Mouse (Mus musculus): ENCODE measurements around the gene Pxn.

The Pxn gene

GRCm38 (mm10) chr5:115580229-115581001, 73.9 kb downstream of the Pxn start:
- no peak for DNase-seq (ENCODE audit: extremely low spot score)

- DNase-seq (ENCODE audit: extremely low spot score): no peak
Observed at GRCm38 (mm10) chr5:115581662-115582061, 75.2 kb downstream of the Pxn start.

- DNase-seq (ENCODE audit: extremely low spot score): no peak
Observed at GRCm38 (mm10) chr5:115585616-115586015, 79.1 kb downstream of the Pxn start.

- no peak for DNase-seq (ENCODE audit: extremely low spot score)
Observed at GRCm38 (mm10) chr5:115586166-115586565, 79.7 kb downstream of the Pxn start.

GRCm38 (mm10) chr5:115586780-115587179, 80.3 kb downstream of the Pxn start:
- no peak for DNase-seq (ENCODE audit: extremely low spot score)

GRCm38 (mm10) chr5:115591028-115591427, 84.6 kb downstream of the Pxn start:
- no peak for DNase-seq (ENCODE audit: extremely low spot score)

- no peak for DNase-seq (ENCODE audit: extremely low spot score)
Observed at GRCm38 (mm10) chr5:115591506-115591905, 85.0 kb downstream of the Pxn start.

GRCm38 (mm10) chr5:115603561-115603960, 97.1 kb downstream of the Pxn start:
- DNase-seq (ENCODE audit: extremely low spot score): no peak
